Mouse (Mus musculus): ENCODE data around the gene Ate1.

DNA sequence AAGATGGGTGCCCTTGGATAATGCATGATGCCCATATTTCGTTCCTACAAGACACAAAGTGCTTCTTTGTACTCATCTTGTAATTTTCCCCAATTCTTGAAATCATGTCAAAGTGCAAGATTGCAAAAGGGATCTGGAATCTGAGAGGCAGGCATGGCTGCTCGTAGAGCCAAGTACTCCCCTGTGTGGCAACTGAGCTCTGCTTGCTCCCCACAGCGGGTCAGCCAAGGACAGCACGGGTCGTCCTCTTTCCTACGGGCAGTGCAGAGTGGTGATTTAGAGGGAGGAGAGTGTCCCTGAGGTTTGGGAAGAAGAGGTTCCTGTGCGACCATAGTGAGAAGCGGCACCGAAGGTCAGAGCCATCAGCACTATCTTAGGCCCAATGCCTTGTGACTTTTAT lies 145.9 kb downstream of the Ate1 start:
- TF ChIP-seq NANOG (IDR thresholded peaks at IDR 0.05; ENCODE audit: borderline replicate concordance, low read length) (no peak), CTCF (conservative IDR thresholded peaks at IDR 0.05; ENCODE audit: low read length) (no peak)

Data from E14TG2a.4 (cell line).